Mouse (Mus musculus) large intestine, adult 2 months (tissue): Measurements from ENCODE around the gene Bcr. TPM values are rescaled to one million over a fixed set of nuclear protein-coding genes. Genes with fewer than 3 reads are reported as not detected.

Source experiments
- DNase-seq: peaks from one replicate; pipeline ENCODE4 v3.0.0-alpha.2; 2012; ENCODE audit warnings: low read depth, low spot score
- WGBS: fragments of 180-500 bp; shearing (Covaris S2); methylation state at CpG from one replicate; pipeline ENCODE4 v1.1.7; 2018; 5-methylcytosine and 5-hydroxymethylcytosine counted together
- polyA plus RNA-seq: library from polyadenylated mRNA; depleted of rRNA; stranded (reverse); fragments of >200 nt; gene quantifications from 2 replicates; pipeline ENCODE4 v1.2.3, GENCODE M21; 2012

Bcr gene
- polyA plus RNA-seq, 1 experiment: 29.2 TPM

GRCm38 (mm10) chr10:75160171-75160900, 99.9 kb downstream of the Bcr start:
- 85% methylated on average over 10 of the region's 10 CpGs for WGBS
- no peak for DNase-seq

DNA sequence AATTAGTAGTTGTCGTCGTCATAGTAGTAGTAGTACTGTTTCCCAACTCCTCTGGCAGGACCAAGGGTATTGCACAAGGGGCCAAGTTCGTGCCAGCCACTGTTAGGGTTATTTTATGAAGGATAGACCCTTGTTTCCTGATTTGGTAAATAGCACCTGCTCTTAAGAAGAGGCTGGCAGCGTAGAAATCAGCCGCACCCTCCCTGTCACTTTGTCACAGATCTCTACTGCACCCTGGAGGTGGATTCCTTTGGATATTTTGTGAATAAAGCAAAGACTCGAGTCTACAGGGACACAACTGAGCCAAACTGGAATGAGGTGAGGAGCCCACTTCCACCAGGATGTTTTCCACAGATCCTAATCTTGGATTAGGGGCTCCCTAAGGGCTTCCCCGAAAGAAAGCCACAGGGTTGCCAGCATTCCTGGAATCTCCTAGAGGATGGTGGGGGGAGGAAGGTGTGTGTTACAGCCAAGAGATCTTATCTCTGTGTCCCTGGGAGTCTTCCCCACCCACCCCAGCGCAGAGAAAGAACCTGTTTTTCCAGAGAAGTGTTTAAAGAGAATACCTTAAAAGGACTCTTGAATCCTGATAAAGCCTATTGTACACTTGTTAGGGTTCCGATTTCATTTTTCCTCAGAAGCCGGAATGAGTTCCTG, 105.6 kb downstream of the Bcr start:
- no peak for DNase-seq
- 35% methylated on average over 10 of the region's 10 CpGs for WGBS

GRCm38 (mm10) chr10:75166601-75167000, 106.2 kb downstream of the Bcr start:
- no peak for DNase-seq
- 57% methylated on average over 4 of the region's 4 CpGs for WGBS

DNA sequence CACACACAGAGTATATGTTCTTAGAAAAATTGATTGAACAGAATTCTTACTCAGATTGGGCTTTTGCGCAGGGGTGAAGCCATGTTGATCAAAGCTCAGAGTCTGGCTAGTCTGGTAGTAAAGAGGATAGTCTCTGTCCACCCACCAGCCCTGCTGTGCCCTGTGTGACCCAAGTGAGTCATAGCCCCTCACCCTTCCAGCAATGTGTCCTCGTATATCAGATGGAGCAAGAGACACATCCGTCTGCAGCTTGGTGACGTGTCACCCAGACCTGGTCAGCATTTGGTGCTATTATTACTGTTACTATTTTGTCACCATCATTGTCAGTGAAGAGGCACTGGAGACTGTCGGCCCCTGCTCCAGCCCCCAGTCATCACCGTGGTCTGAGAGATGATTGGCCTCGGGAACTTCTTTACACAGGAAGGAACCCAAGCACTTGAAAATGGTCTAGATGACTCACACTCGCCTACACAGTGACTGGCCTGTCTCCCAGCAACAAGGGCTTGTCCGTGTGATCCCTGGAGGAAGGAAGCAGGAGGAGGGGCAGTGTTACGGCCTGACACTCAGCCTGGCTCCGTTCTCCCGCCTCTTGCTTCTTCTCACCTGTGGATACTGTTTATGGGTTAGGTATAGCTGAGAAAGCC, 109.9 kb downstream of the Bcr start:
- DNase-seq: no peak
- 41% methylated on average over 12 of the region's 12 CpGs for WGBS

DNA sequence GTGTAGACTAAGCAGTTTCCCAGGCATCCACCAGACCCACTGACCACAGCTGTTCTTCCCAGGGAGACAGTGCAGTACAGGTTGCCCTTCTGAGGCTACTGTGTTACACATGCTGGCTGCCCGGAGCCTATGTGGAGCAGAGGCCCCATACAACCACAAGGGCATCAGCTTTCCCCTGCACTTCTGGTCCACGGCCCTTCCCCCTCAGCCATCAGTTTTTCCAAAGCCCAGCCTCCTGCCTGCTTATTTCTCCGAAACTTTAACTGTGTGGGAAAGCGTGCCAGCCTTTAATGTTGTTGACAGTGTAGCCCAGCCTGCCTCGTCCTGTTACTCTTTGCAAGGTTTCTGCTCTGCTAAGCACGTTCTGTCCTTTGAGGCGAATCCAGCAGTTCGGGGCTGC, 112.7 kb downstream of the Bcr start:
- no peak for DNase-seq
- 78% methylated on average over 8 of the region's 8 CpGs for WGBS

DNA sequence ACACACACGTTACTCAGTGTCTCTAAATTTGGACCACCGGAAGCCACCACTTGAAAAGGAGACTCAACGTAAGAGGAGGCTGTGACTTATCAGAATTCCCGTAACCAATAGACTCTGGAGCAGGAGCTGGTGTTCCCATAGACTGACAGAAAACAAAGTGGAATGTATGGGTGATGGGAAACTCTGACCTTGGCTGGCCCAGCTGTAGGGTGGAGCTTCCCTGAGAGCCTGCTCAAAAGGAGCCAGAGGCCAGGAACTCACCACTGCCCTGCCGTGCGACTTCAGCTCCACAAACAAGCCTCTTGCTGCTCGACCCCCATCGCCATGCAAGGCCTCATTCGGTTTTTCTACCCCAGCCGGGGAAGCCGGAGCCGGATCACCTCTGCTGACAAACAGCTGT, 113.3 kb downstream of the Bcr start:
- 72% methylated on average over 12 of the region's 12 CpGs for WGBS
- no peak for DNase-seq

DNA sequence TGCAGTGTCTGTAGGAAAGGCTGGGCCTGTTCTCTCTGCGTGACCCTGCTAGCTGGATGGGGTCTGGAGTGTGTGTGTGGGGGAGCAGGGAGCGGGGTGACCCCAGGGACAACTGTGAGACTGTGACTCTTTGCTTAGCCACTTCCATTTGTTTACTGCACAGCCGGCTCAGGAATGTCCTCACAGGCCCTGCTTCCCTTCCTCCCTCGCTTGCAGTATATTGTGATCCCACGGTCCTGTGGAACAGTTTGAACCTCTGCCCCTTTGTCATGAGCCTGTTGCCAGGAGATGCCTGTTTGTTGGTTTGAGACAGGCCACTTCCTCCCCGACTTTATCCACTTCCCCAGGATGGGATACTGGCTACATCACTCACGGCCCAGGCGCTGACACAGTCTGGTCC, 116.1 kb downstream of the Bcr start:
- no peak for DNase-seq
- 68% methylated on average over 8 of the region's 8 CpGs for WGBS

DNA sequence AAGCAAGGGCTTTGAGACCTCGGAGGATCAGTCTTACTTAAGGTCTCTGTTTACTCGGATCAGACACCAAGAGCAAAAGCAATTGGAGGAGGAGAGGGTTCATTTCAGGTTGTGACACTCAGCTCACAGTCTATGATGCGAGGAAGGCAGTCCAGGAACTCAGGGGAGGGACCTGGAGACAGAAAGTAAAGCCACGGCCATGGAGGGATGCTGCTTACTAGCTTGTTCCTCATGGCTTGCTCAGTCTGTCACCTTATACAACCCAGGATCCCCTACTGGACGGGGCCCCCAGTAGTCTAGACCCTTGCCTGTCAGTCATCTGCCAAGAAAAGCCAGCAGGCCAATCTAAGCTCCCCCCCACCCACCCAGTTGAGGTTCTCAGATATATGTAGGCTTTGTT, 118.5 kb downstream of the Bcr start:
- 94% methylated on average over 5 of the region's 5 CpGs for WGBS
- DNase-seq: no peak

DNA sequence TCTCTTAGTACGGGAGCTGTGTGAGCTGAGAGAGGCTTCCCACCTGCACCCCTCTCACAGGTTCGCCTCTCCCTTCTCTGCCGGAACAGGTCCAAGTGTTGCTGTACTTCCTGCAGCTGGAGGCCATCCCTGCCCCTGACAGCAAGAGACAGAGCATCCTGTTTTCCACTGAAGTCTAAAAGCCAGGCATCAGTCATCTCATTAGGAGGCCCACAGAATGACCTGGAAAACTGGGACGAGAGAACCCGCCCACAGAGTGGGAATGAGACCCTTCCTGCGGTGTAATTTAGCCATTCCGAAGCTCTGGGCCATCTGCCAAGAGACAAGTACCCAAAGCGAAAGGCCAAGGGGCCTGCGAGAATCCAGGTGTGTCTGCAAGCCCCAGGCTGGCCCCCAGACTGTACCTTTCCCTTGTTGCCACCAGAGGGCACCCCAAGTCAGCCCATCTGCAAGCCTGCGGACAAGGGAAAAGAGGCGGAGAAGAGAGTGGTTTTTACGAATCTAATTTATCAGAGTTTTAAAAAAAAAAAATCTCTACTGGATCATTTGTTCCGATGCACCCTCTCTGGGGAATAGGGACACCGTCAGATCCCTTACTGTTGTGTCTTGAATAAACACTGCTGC, 121.9 kb downstream of the Bcr start:
- no peak for DNase-seq
- WGBS: 20% methylated on average over 14 of the region's 14 CpGs

- 86% methylated on average over 9 of the region's 9 CpGs for WGBS
- no peak for DNase-seq
Measured at GRCm38 (mm10) chr10:75184826-75185225, 124.4 kb downstream of the Bcr start.

DNA sequence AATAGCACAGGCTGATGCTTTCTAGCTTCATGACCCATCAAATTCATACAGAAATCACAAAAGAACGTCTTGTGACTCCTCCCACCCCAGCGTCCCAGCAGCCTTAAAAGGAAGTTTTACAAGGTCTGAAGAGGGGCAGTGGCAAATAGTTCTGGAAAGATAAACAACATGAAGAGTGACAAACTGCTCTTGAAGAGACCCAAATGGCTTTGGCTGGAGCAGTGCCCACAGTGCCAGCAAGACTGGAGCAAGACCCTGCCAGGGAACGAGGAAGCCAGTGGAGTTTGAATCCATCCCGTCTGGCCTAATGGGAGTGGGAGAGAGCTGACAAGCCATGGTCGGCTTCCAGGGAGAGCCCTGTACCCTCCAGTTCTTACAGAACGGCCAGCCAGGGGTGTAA, 126.2 kb downstream of the Bcr start:
- DNase-seq: no peak
- WGBS: 27% methylated on average over 6 of the region's 6 CpGs

DNA sequence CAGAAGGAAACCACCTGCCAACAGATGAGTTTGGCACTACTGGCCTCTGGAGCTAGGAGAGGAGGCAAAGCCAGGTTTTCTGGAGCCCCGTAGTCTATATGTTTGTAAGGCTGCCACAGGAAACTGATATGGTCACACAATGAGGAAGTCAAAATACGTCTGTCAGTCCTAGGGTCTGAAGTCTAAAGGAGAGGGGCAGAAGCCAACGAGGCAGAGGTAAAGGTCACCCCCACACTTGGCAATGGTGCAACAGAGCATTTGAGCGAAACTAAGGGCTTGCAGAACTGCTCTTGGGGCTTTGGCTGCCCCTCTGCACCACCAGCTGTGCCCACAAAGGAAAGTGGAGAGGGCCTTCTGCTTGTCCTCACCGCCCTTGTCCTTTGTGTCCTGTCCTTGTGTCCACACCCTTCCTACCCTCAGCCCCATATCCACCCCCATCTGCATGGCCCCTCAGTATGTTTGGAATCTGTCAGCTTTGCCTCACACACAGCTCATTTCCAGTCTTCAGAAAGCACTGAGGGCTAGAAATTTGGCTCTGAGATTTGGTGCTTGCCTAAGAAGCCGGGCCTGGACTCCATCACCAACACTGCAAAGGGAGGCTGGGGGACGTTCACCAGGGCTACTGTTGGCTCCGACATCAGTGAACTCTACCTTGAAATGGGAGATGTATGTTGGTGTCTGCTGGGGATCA, 127.1 kb downstream of the Bcr start:
- no peak for DNase-seq

GRCm38 (mm10) chr10:75191647-75192046, 131.3 kb downstream of the Bcr start:
- no peak for DNase-seq
- WGBS: 66% methylated on average over 7 of the region's 7 CpGs

More for the DNA sequence above, 127.1 kb downstream of the Bcr start:
- WGBS: 67% methylated on average over 8 of the region's 8 CpGs

DNA sequence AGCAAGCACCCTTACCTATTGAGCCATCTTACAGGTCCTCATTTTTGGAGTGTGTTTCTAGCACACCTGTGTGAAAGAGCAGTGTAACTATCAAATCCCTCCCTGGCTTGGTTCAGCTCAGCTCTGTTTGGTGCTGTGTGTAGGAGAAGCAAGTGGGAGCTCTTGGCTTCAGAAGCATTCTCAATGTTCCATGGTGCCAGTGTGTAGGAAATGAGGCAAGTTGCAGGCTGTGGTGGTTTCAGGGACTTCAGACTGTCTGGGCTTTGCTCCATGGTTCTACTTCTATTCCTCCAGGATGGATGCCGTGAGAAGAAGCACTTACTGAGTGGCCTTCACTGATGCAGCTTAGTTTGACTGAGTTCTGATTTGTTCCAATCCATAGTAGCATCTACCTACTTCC, 137.4 kb downstream of the Bcr start:
- 91% methylated on average over 1 of the region's 1 CpGs for WGBS
- no peak for DNase-seq

DNA sequence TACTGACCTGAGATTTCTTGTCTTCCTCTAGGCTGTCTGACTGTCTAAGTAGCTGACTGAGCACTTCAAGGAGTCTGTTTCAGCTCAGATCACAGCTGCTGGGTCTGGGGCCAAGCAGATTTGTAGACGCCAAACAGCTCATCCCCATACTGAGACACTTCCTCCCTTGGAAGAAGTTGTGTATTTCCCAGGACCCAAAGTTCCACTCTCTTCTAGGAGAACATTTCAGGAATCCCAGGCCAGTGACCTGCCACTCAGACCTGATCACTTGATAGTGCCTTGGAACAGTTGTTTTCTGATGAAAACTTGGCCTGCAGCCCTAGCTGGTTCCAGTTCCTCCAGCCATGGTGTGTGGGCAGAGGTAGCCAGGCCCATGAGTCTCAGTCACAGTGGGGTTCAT, 140.3 kb downstream of the Bcr start:
- WGBS: 76% methylated on average over 1 of the region's 1 CpGs
- DNase-seq: no peak

DNA sequence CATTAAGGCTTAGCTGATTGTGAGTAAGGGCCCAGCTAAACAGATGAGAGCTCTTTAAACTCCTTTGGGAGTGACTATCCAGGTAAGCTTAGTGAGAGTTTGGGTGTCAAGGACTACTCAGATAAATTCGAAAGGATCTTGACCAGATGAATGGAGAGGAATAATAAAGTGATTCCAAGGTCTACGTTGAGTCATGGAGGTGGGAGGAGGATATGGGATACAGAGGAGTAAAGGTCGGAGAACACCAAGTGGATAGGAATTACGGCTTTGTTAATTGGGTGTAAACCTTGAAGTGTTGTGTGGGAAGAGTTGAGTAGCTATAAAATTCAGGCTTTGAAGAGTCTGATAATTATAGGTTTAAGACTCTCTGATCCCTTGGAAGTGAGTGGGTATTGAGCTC, 145.8 kb downstream of the Bcr start:
- WGBS: 23% methylated on average over 4 of the region's 4 CpGs
- peak; percentile 83 for DNase-seq

- WGBS: 70% methylated on average over 3 of the region's 3 CpGs
Measured at GRCm38 (mm10) chr10:75210841-75211240, 150.4 kb downstream of the Bcr start.

GRCm38 (mm10) chr10:75211807-75212645, 151.6 kb downstream of the Bcr start, which contains the start of gene Specc1l:
Gene Specc1l (plus strand): TSS chr10:75212073.
- peak; percentile 80 for DNase-seq
- under 1% methylated on average over 80 of the region's 80 CpGs for WGBS

More at GRCm38 (mm10) chr10:75210841-75211240, 150.4 kb downstream of the Bcr start:
- DNase-seq: no peak

DNA sequence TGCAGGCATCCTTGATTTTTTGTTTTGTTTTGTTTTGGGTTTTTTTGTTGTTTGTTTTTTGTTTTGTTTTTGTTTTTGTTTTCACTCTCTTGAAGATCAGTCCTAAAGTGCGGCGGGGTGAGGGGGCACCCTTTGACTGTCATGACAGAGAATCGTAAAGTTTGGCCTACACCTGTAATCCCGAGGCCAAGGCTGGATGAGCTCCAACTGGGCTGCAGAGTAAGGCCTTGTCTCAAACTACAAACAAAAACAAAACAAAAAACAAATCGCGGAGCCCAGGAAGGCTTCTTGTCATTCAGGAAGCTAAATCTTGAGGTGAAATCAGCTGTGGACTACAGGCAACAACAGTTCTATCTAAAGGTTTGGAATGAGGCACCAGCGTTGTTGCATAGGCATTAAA, 152.6 kb downstream of the Bcr start:
- 14% methylated on average over 7 of the region's 7 CpGs for WGBS
- no peak for DNase-seq
